Mouse (Mus musculus): ENCODE measurements at regions not wholly inside any gene's neighbourhood (a gene's known extent, or its start where the extent isn't known, plus 50 kb on each side); places are given as distances from the start of the nearest gene placed in this dataset.

GRCm38 (mm10) chr5:106313874-106314273 lies 144.1 kb downstream of the Barhl2 start:
- no peaks in the 10 kb centered on the region for H3K9me3 ChIP-seq
- no peaks in the 10 kb centered on the region for H3K4me1 ChIP-seq
- H3K36me3 ChIP-seq, result no peaks in the 10 kb centered on the region
- 77% methylated on average over 6 of the region's 6 CpGs for WGBS
- no peak overlapping the region for H3K27ac ChIP-seq
- no peak overlapping the region for H3K4me2 ChIP-seq
- no peak overlapping the region for H3K4me3 ChIP-seq
- no peak overlapping the region for H3K9ac ChIP-seq
- H3K27me3 ChIP-seq, result no peaks in the 10 kb centered on the region
- no peak for ATAC-seq (ENCODE audit: borderline replicate concordance, extremely low read depth, low FRiP score, low TSS enrichment)

- H3K36me3 ChIP-seq, result no peaks in the 10 kb centered on the region
- H3K27me3 ChIP-seq, result no peaks in the 10 kb centered on the region
- no peak overlapping the region for H3K4me2 ChIP-seq
- no peaks in the 10 kb centered on the region for H3K9me3 ChIP-seq
- H3K27ac ChIP-seq, result no peak overlapping the region
- H3K4me3 ChIP-seq, result no peak overlapping the region
- no peak overlapping the region for H3K9ac ChIP-seq
- 44% methylated on average over 4 of the region's 4 CpGs for WGBS
- H3K4me1 ChIP-seq, result 0 out of 2 replicates have a peak, but pooled peaks cover 1% of the 10 kb centered on the region
- ATAC-seq (ENCODE audit: borderline replicate concordance, extremely low read depth, low FRiP score, low TSS enrichment), result no peak
Measured at GRCm38 (mm10) chr5:106301372-106301771, 156.6 kb downstream of the Barhl2 start.

- Histone ChIP-seq H3K27ac (no peak overlapping the region), H3K9ac (no peak overlapping the region), H3K4me1 (peaks cover 20% of the 10 kb centered on the region), H3K4me3 (no peak overlapping the region), H3K9me3 (no peaks in the 10 kb centered on the region), H3K36me3 (no peaks in the 10 kb centered on the region), H3K4me2 (no peak overlapping the region), H3K27me3 (no peaks in the 10 kb centered on the region)
- no peak for ATAC-seq (ENCODE audit: borderline replicate concordance, extremely low read depth, low FRiP score, low TSS enrichment)
- 26% methylated on average over 6 of the region's 6 CpGs for WGBS
Measured at GRCm38 (mm10) chr5:106296721-106297120, 161.2 kb downstream of the Barhl2 start.

DNA sequence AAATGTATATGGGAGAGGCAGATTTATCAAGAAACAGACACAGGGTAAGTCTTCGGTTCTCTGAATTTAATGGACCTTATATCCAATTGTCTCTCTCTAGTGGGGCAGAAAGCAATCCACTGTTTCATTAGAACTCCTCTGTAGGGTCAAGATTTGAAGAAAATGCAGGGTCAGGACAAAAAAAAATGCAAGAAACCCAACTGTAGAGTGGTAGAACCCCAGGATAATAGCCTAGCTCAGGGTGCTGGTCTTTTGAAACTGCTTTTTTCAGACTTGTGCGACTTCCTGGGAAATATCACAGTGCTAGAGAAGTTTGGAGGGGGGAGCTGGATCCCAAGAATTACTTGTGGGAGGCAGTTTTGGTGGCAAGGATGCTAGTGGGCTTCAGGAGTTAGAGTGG lies 162.0 kb downstream of the Barhl2 start:
- ATAC-seq (ENCODE audit: borderline replicate concordance, extremely low read depth, low FRiP score, low TSS enrichment), result no peak
- WGBS, result 64% methylated on average over 2 of the region's 2 CpGs
- Histone ChIP-seq H3K4me3 (no peak overlapping the region), H3K27ac (no peak overlapping the region), H3K9me3 (no peaks in the 10 kb centered on the region), H3K27me3 (no peaks in the 10 kb centered on the region), H3K4me1 (peaks cover 20% of the 10 kb centered on the region), H3K9ac (no peak overlapping the region), H3K36me3 (no peaks in the 10 kb centered on the region), H3K4me2 (no peak overlapping the region)

- ATAC-seq (ENCODE audit: borderline replicate concordance, extremely low read depth, low FRiP score, low TSS enrichment), result no peak
- no peak overlapping the region for H3K27ac ChIP-seq
Measured at GRCm38 (mm10) chr5:106295538-106295937, 162.4 kb downstream of the Barhl2 start.

DNA sequence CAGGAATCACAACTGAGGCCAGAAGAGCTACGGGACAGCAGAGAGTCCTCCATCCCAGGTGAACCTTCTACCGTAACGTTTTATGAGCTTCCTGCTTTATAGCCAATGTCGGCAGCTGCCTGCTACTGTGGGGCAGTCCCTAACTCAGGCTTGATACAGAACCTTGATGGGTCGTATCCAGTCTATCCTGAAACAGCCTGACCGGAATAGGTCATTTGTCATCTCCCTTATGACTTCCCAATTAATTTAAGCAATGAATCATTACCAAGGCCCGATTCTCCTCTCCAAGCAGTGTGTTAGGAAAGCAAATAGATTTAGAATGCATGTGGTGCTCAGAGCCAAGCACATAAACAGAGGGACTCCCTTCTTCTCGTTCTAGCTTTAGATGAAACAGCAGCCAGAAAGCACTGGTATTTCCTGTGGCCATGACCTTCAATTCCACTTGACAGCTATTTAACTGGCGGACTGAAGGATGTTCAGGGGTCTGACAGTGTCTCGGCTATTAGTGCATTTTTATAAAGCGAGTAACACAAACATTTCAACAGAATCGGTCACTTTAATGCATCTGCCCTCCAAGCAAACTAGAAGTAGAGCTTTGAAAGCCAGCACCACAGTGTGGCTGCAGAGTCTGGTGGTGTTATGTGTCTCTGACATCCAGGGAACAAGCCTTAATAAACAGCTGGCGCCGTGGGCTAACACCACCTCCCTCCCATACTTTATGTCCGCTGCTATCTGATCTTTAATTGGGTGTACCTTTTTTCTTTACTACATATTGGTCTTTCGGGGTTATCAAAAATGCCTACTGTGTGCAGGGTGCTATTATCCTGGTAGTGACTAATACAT lies 165.4 kb downstream of the Barhl2 start:
- WGBS, result 35% methylated on average over 16 of the region's 16 CpGs
- Histone ChIP-seq H3K4me1 (peaks cover 20% of the 10 kb centered on the region), H3K4me3 (no peak overlapping the region), H3K27ac (no peak overlapping the region), H3K27me3 (no peaks in the 10 kb centered on the region), H3K36me3 (no peaks in the 10 kb centered on the region), H3K9ac (no peak overlapping the region), H3K9me3 (no peaks in the 10 kb centered on the region), H3K4me2 (no peak overlapping the region)
- peak; percentile 30; the same call in 1 of the 2 replicates for ATAC-seq (ENCODE audit: borderline replicate concordance, extremely low read depth, low FRiP score, low TSS enrichment)

More at GRCm38 (mm10) chr5:106295538-106295937, 162.4 kb downstream of the Barhl2 start:
- Histone ChIP-seq H3K4me3 (no peak overlapping the region), H3K9ac (no peak overlapping the region), H3K27me3 (no peaks in the 10 kb centered on the region), H3K36me3 (no peaks in the 10 kb centered on the region), H3K4me2 (no peak overlapping the region), H3K9me3 (no peaks in the 10 kb centered on the region), H3K4me1 (peaks cover 20% of the 10 kb centered on the region)
- 26% methylated on average over 3 of the region's 3 CpGs for WGBS

GRCm38 (mm10) chr5:106285152-106285551 lies 172.8 kb downstream of the Barhl2 start:
- Histone ChIP-seq H3K27ac (no peak overlapping the region), H3K4me2 (peak overlapping the region; percentile 21; the same call in 1 of the 2 replicates), H3K9me3 (no peaks in the 10 kb centered on the region), H3K4me1 (peaks cover 10% of the 10 kb centered on the region), H3K27me3 (no peaks in the 10 kb centered on the region), H3K36me3 (no peaks in the 10 kb centered on the region), H3K4me3 (no peak overlapping the region), H3K9ac (no peak overlapping the region)
- WGBS, result 11% methylated on average over 4 of the region's 4 CpGs
- no peak for ATAC-seq (ENCODE audit: borderline replicate concordance, extremely low read depth, low FRiP score, low TSS enrichment)

- H3K4me1 ChIP-seq, result peaks cover 10% of the 10 kb centered on the region
- no peak overlapping the region for H3K27ac ChIP-seq
- 8% methylated on average over 9 of the region's 9 CpGs for WGBS
- H3K4me3 ChIP-seq, result no peak overlapping the region
- H3K27me3 ChIP-seq, result no peaks in the 10 kb centered on the region
- no peaks in the 10 kb centered on the region for H3K9me3 ChIP-seq
- ATAC-seq (ENCODE audit: borderline replicate concordance, extremely low read depth, low FRiP score, low TSS enrichment), result no peak
- no peak overlapping the region for H3K9ac ChIP-seq
- no peaks in the 10 kb centered on the region for H3K36me3 ChIP-seq
- peak overlapping the region; percentile 21; the same call in 1 of the 2 replicates for H3K4me2 ChIP-seq
Measured at GRCm38 (mm10) chr5:106284731-106285130, 173.2 kb downstream of the Barhl2 start.

DNA sequence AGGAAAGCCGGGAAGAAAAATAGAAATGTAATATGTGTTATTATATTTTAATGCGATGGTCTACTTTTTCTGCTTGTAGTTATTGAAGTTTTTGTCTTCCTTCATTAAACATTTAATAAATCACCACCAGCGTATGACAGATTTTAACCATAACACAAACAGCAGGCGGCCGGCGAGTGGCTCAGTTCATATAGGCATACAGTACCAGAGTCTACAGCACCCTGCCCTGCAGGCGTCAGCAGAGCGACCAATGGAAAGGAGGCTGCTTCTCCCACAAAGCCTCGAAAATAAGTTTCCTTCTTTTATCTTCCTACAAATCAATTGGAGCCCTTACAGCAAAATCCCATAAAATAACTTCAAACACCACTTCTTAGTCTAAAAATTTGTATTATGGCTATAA lies 175.3 kb downstream of the Barhl2 start:
- Histone ChIP-seq H3K4me1 (peaks cover 10% of the 10 kb centered on the region), H3K27ac (no peak overlapping the region), H3K36me3 (no peaks in the 10 kb centered on the region), H3K9me3 (no peaks in the 10 kb centered on the region), H3K27me3 (no peaks in the 10 kb centered on the region), H3K4me3 (no peak overlapping the region), H3K9ac (no peak overlapping the region), H3K4me2 (no peak overlapping the region)
- WGBS, result 47% methylated on average over 9 of the region's 9 CpGs
- ATAC-seq (ENCODE audit: borderline replicate concordance, extremely low read depth, low FRiP score, low TSS enrichment), result no peak

DNA sequence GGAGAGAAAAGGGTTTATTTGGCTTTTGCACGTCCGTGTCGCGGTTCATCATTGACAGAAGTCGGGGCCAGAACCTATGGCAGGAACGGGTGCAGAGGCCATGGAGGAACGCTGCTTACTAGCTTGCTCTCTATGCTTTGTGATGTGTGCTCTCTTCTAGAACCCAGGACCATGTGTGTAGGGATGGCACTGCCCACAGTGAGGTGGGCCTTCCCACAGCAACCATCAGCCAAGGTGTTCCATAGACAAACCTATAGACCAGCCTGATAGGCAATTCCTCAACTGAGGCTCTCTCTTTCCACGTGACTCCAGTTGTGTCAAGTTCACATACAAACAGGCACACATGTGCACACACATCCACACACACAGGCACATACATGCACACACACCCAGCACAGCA lies 180.2 kb downstream of the Barhl2 start:
- Histone ChIP-seq H3K27me3 (no peaks in the 10 kb centered on the region), H3K36me3 (no peaks in the 10 kb centered on the region), H3K4me1 (no peaks in the 10 kb centered on the region), H3K9ac (no peak overlapping the region), H3K4me3 (no peak overlapping the region), H3K4me2 (no peak overlapping the region), H3K27ac (no peak overlapping the region), H3K9me3 (no peaks in the 10 kb centered on the region)
- ATAC-seq (ENCODE audit: borderline replicate concordance, extremely low read depth, low FRiP score, low TSS enrichment), result no peak
- WGBS, result 80% methylated on average over 8 of the region's 8 CpGs

DNA sequence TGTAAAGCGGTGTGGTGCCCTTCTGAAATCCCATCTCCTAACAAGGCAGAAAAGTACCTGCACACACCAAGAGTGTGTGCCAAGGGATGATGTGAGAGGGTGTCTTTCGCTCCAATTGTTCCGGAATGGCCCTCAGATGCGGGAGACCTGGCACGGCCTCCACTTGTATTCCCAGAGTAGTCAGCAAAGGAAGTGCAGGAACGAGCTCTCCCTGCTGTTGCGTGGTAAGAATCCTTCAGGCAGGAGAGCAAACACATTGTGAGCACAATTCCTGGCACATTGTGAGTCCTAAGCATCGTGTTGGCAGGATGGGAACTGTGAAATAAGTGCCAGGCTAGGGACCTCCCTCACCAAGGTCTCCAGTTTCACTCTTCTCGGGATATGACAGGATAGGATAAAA lies 180.7 kb downstream of the Barhl2 start:
- H3K4me3 ChIP-seq, result no peak overlapping the region
- no peak for ATAC-seq (ENCODE audit: borderline replicate concordance, extremely low read depth, low FRiP score, low TSS enrichment)

DNA sequence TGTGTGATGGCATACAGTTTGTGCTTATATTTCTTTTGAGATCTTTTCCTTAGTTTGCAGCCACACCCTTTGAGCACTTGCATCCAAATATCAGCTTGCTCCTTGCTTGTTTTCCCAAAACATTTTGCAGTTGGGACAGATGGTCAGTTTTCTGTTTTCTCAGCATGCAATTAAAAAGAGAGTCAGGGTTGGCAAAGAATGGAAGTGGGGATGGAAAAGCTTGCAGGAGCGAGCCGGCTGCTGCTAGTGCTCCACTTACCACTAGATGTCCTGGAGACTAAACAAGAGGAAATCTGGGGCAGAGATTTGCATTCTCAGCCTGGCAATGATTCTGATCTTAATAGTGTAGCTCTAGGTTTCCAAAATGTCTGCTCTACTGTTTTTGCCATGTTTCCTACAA lies 181.8 kb downstream of the Barhl2 start:
- no peaks in the 10 kb centered on the region for H3K9me3 ChIP-seq
- ATAC-seq (ENCODE audit: borderline replicate concordance, extremely low read depth, low FRiP score, low TSS enrichment), result no peak
- no peak overlapping the region for H3K4me2 ChIP-seq
- WGBS, result 14% methylated on average over 2 of the region's 2 CpGs
- no peak overlapping the region for H3K27ac ChIP-seq
- no peaks in the 10 kb centered on the region for H3K36me3 ChIP-seq
- H3K4me1 ChIP-seq, result no peaks in the 10 kb centered on the region
- H3K9ac ChIP-seq, result no peak overlapping the region
- H3K27me3 ChIP-seq, result no peaks in the 10 kb centered on the region
- no peak overlapping the region for H3K4me3 ChIP-seq

More for the DNA sequence above, 180.7 kb downstream of the Barhl2 start:
- Histone ChIP-seq H3K4me2 (no peak overlapping the region), H3K36me3 (no peaks in the 10 kb centered on the region), H3K4me1 (no peaks in the 10 kb centered on the region), H3K9me3 (no peaks in the 10 kb centered on the region), H3K27ac (no peak overlapping the region), H3K9ac (no peak overlapping the region), H3K27me3 (no peaks in the 10 kb centered on the region)
- 64% methylated on average over 9 of the region's 9 CpGs for WGBS
